Mouse (Mus musculus): ENCODE measurements around the gene Gm20388.

- TF ChIP-seq POLR2A (IDR thresholded peaks at IDR 0.05; ENCODE audit: extremely low read depth, insufficient read depth, low read length) (no peak), CTCF (IDR thresholded peaks at IDR 0.05; ENCODE audit: extremely low read depth, insufficient read depth, low read length) (no peak)
These were observed 3912.5 kb downstream of the Gm20388 start for GRCm38 (mm10) chr8:123823111-123823510.

Measured in cortical plate, adult 2 months (tissue).